Comparison of ENCODE assay signal across 21 mouse cellular contexts in genomic region chr11:33004603-33005002, GRCm38 (mm10).
A peak's percentile ranks its signal among the peaks of the same experiment; 100 is the strongest.
DNase-seq lines count a peak whose midpoint lies in the region; ATAC-seq and TF ChIP-seq lines count a peak whose summit lies in the region.
"Had no signal": no experiment of that assay in that cellular context is flagged by ENCODE, and none has a peak within 500 bp of the region (broad histone marks: within the 10 kb centered on the region; RNA-seq: fewer than 3 reads in every experiment).

No protein-coding gene starts in this region.

- no peak for DNase-seq in hindbrain, embryonic 10.5 days (ENCODE audit: low spot score)
- DNase-seq in testis, postnatal 10 days (ENCODE audit: low spot score), result peak; percentile 14
- no peak for DNase-seq in testis, postnatal 14 days (ENCODE audit: low spot score)
- DNase-seq in lung, postnatal 36 days, result peak; percentile 9
- no peak for DNase-seq in adrenal gland, postnatal 10 days
- DNase-seq in forebrain, postnatal 0 days, result no peak
- DNase-seq: adrenal gland, postnatal 25 days; cerebellum, adult 8-10 months; cerebellum, postnatal 36 days; heart, postnatal 10 days; kidney, adult 2 months; kidney, postnatal 10 days; liver, embryonic 13.5 days had no signal

- no peaks in the 10 kb centered on the region for H3K36me3 ChIP-seq in hindbrain, embryonic 15.5 days
- H3K36me3 ChIP-seq in hindbrain, embryonic 10.5 days, result no peaks in the 10 kb centered on the region
- H3K36me3 ChIP-seq in forebrain, postnatal 0 days (ENCODE audit: insufficient read depth), result no peaks in the 10 kb centered on the region
- H3K36me3 ChIP-seq: heart, embryonic 12.5 days; liver, embryonic 13.5 days; stomach, embryonic 15.5 days had no signal

- H3K27ac ChIP-seq in hindbrain, embryonic 15.5 days (replicated peaks), result peak overlapping the region; percentile 54; the same call in 1 of the 2 replicates
- no peak overlapping the region for H3K27ac ChIP-seq in hindbrain, embryonic 10.5 days
- no peak overlapping the region for H3K27ac ChIP-seq in forebrain, postnatal 0 days (ENCODE audit: low read depth, low read length)
- H3K27ac ChIP-seq: hindbrain, embryonic 14.5 days; left cerebral cortex, adult 2 months; liver, embryonic 13.5 days; stomach, embryonic 15.5 days had no signal

- H3K4me3 ChIP-seq in hindbrain, embryonic 15.5 days, result no peak overlapping the region
- no peak overlapping the region for H3K4me3 ChIP-seq in hindbrain, embryonic 10.5 days
- H3K4me3 ChIP-seq in forebrain, postnatal 0 days (ENCODE audit: low read depth, low read length), result no peak overlapping the region
- H3K4me3 ChIP-seq: heart, embryonic 12.5 days; left cerebral cortex, adult 2 months; liver, embryonic 13.5 days; stomach, embryonic 15.5 days had no signal

- TF ChIP-seq CTCF in forebrain, postnatal 0 days (IDR thresholded peaks at IDR 0.05; ENCODE audit: low read depth), result no peak

- H3K27me3 ChIP-seq in hindbrain, embryonic 15.5 days, result no peaks in the 10 kb centered on the region
- no peaks in the 10 kb centered on the region for H3K27me3 ChIP-seq in hindbrain, embryonic 10.5 days (ENCODE audit: insufficient read depth, poor library complexity, severe bottlenecking)
- no peaks in the 10 kb centered on the region for H3K27me3 ChIP-seq in forebrain, postnatal 0 days (ENCODE audit: insufficient read depth, low read length)
- H3K27me3 ChIP-seq: heart, embryonic 12.5 days; liver, embryonic 13.5 days; stomach, embryonic 15.5 days had no signal

- H3K9ac ChIP-seq in hindbrain, embryonic 15.5 days, result no peak overlapping the region
- H3K9ac ChIP-seq in forebrain, postnatal 0 days, result no peak overlapping the region
- H3K9ac ChIP-seq: heart, embryonic 12.5 days; hindbrain, embryonic 14.5 days; liver, embryonic 13.5 days; stomach, embryonic 15.5 days had no signal

- peaks cover 15% of the 10 kb centered on the region for H3K4me1 ChIP-seq in hindbrain, embryonic 15.5 days (replicated peaks)
- peaks cover 8% of the 10 kb centered on the region; the same call in 1 of the 2 replicates for H3K4me1 ChIP-seq in hindbrain, embryonic 10.5 days (replicated peaks)
- H3K4me1 ChIP-seq in forebrain, postnatal 0 days (ENCODE audit: insufficient read depth), result peaks cover 5% of the 10 kb centered on the region; the same call in 1 of the 2 replicates
- H3K4me1 ChIP-seq: liver, embryonic 13.5 days; stomach, embryonic 15.5 days had no signal

- no peak overlapping the region for H3K4me2 ChIP-seq in hindbrain, embryonic 15.5 days
- H3K4me2 ChIP-seq in forebrain, postnatal 0 days (ENCODE audit: low read depth), result no peak overlapping the region
- H3K4me2 ChIP-seq: heart, embryonic 12.5 days; hindbrain, embryonic 14.5 days; liver, embryonic 13.5 days; midbrain, embryonic 11.5 days; stomach, embryonic 15.5 days had no signal

- no peaks in the 10 kb centered on the region for H3K9me3 ChIP-seq in hindbrain, embryonic 15.5 days
- no peaks in the 10 kb centered on the region for H3K9me3 ChIP-seq in hindbrain, embryonic 10.5 days
- H3K9me3 ChIP-seq in forebrain, postnatal 0 days (ENCODE audit: low read length), result no peaks in the 10 kb centered on the region
- H3K9me3 ChIP-seq: heart, embryonic 12.5 days; liver, embryonic 13.5 days; stomach, embryonic 15.5 days had no signal

- no peak for ATAC-seq in hindbrain, embryonic 15.5 days (ENCODE audit: low FRiP score, low read depth)
- no peak for ATAC-seq in forebrain, postnatal 0 days
- ATAC-seq: CD4-positive, CD25-positive, alpha-beta regulatory T cell, adult 4 months; forebrain, embryonic 14.5 days had no signal

- 79% methylated on average over 11 of the region's 11 CpGs for WGBS in hindbrain, embryonic 15.5 days
- 81% methylated on average over 11 of the region's 11 CpGs for WGBS in hindbrain, embryonic 10.5 days
- 71% methylated on average over 11 of the region's 11 CpGs for whole genome bisulfite sequencing in forebrain, postnatal 0 days

Comparison
In these comparisons a context has a peak if more than half of its experiments do, and no peak if none do; other contexts are left out.
1. DNase-seq: peak in testis, postnatal 10 days (single experiment) and lung, postnatal 36 days (single experiment); none in hindbrain, embryonic 10.5 days (single experiment), testis, postnatal 14 days (single experiment), adrenal gland, postnatal 10 days (single experiment) and forebrain, postnatal 0 days (single experiment).